Mouse (Mus musculus): Measurements from ENCODE around the gene Kcna2. TPM values are rescaled to one million over a fixed set of nuclear protein-coding genes. Genes with fewer than 3 reads are reported as not detected.
A peak's percentile ranks its signal among the peaks of the same experiment; 100 is the strongest.

The Kcna2 gene
- polyA plus RNA-seq, 1 experiment from 2014 or later = 1.6 TPM

GRCm38 (mm10) chr3:107129251-107129650 lies 28.3 kb downstream of the Kcna2 start:
- H3K9me3 ChIP-seq (replicated peaks; ENCODE audit: control insufficient read depth, low read length, poor library complexity, severe bottlenecking) = no peaks in the 10 kb centered on the region
- no peak for ATAC-seq
- H3K36me3 ChIP-seq (ENCODE audit: control insufficient read depth, insufficient read depth, low read length) = no peaks in the 10 kb centered on the region
- H3K4me3 ChIP-seq (ENCODE audit: low read depth, low read length) = no peak overlapping the region
- H3K27me3 ChIP-seq (ENCODE audit: control insufficient read depth, insufficient read depth, low read depth, low read length) = no peaks in the 10 kb centered on the region
- no peaks in the 10 kb centered on the region for H3K4me1 ChIP-seq (ENCODE audit: control insufficient read depth, insufficient read depth, low read length)
- H3K27ac ChIP-seq (ENCODE audit: low read length) = no peak overlapping the region
- H3K4me2 ChIP-seq (ENCODE audit: low read length) = no peak overlapping the region
- no peak overlapping the region for H3K9ac ChIP-seq (ENCODE audit: low read depth, low read length)
- 61% methylated on average over 2 of the region's 2 CpGs for WGBS

GRCm38 (mm10) chr3:107130661-107131326 lies 29.8 kb downstream of the Kcna2 start:
- Histone ChIP-seq H3K4me2 (ENCODE audit: low read length) (no peak overlapping the region), H3K4me1 (ENCODE audit: control insufficient read depth, insufficient read depth, low read length) (no peaks in the 10 kb centered on the region), H3K4me3 (ENCODE audit: low read depth, low read length) (no peak overlapping the region), H3K9ac (ENCODE audit: low read depth, low read length) (no peak overlapping the region), H3K36me3 (ENCODE audit: control insufficient read depth, insufficient read depth, low read length) (no peaks in the 10 kb centered on the region), H3K27me3 (ENCODE audit: control insufficient read depth, insufficient read depth, low read depth, low read length) (no peaks in the 10 kb centered on the region), H3K9me3 (replicated peaks; ENCODE audit: control insufficient read depth, low read length, poor library complexity, severe bottlenecking) (no peaks in the 10 kb centered on the region), H3K27ac (ENCODE audit: low read length) (no peak overlapping the region)
- 82% methylated on average over 4 of the region's 4 CpGs for WGBS
- no peak for ATAC-seq

GRCm38 (mm10) chr3:107131846-107132245 lies 30.9 kb downstream of the Kcna2 start:
- Histone ChIP-seq H3K4me3 (ENCODE audit: low read depth, low read length) (no peak overlapping the region), H3K27me3 (ENCODE audit: control insufficient read depth, insufficient read depth, low read depth, low read length) (no peaks in the 10 kb centered on the region), H3K9ac (ENCODE audit: low read depth, low read length) (no peak overlapping the region), H3K36me3 (ENCODE audit: control insufficient read depth, insufficient read depth, low read length) (no peaks in the 10 kb centered on the region), H3K4me2 (ENCODE audit: low read length) (no peak overlapping the region), H3K27ac (ENCODE audit: low read length) (no peak overlapping the region), H3K9me3 (replicated peaks; ENCODE audit: control insufficient read depth, low read length, poor library complexity, severe bottlenecking) (no peaks in the 10 kb centered on the region), H3K4me1 (ENCODE audit: control insufficient read depth, insufficient read depth, low read length) (no peaks in the 10 kb centered on the region)
- WGBS = 77% methylated on average over 6 of the region's 6 CpGs
- no peak for ATAC-seq

GRCm38 (mm10) chr3:107132651-107133050 lies 31.7 kb downstream of the Kcna2 start:
- Histone ChIP-seq H3K4me2 (ENCODE audit: low read length) (no peak overlapping the region), H3K4me3 (ENCODE audit: low read depth, low read length) (no peak overlapping the region), H3K9ac (ENCODE audit: low read depth, low read length) (no peak overlapping the region), H3K4me1 (ENCODE audit: control insufficient read depth, insufficient read depth, low read length) (no peaks in the 10 kb centered on the region), H3K27ac (ENCODE audit: low read length) (no peak overlapping the region), H3K27me3 (ENCODE audit: control insufficient read depth, insufficient read depth, low read depth, low read length) (no peaks in the 10 kb centered on the region), H3K36me3 (ENCODE audit: control insufficient read depth, insufficient read depth, low read length) (no peaks in the 10 kb centered on the region), H3K9me3 (replicated peaks; ENCODE audit: control insufficient read depth, low read length, poor library complexity, severe bottlenecking) (no peaks in the 10 kb centered on the region)
- WGBS = 58% methylated on average over 6 of the region's 6 CpGs
- no peak for ATAC-seq

- 86% methylated on average over 3 of the region's 3 CpGs for whole genome bisulfite sequencing
- no peak overlapping the region for H3K27ac ChIP-seq (ENCODE audit: low read length)
- no peak overlapping the region for H3K4me3 ChIP-seq (ENCODE audit: low read depth, low read length)
- no peaks in the 10 kb centered on the region for H3K36me3 ChIP-seq (ENCODE audit: control insufficient read depth, insufficient read depth, low read length)
- no peaks in the 10 kb centered on the region for H3K9me3 ChIP-seq (replicated peaks; ENCODE audit: control insufficient read depth, low read length, poor library complexity, severe bottlenecking)
- no peaks in the 10 kb centered on the region for H3K27me3 ChIP-seq (ENCODE audit: control insufficient read depth, insufficient read depth, low read depth, low read length)
- no peak overlapping the region for H3K9ac ChIP-seq (ENCODE audit: low read depth, low read length)
- H3K4me2 ChIP-seq (ENCODE audit: low read length) = no peak overlapping the region
- no peaks in the 10 kb centered on the region for H3K4me1 ChIP-seq (ENCODE audit: control insufficient read depth, insufficient read depth, low read length)
- ATAC-seq = no peak
Observed at GRCm38 (mm10) chr3:107134457-107134856, 33.5 kb downstream of the Kcna2 start.

DNA sequence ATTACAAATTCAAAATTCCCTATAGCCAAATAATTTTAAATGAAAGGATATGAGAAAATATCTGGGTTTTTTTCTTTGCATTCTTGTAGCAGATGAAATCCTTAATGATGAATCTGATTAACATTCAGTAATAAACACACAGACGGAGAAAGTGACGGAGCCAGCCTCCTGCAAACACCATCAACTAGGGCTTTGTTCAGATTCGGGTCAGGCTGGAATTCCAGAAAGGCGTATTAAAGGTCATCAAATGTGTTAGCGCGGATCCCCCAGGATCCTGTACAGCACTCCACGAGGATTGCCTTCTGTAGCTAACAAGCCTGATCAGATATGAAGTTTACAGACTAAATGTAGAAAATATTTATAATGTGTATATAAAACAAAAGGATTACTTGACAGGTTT lies 46.2 kb downstream of the Kcna2 start:
- Histone ChIP-seq H3K4me2 (ENCODE audit: low read length) (no peak overlapping the region), H3K36me3 (ENCODE audit: control insufficient read depth, insufficient read depth, low read length) (no peaks in the 10 kb centered on the region), H3K9me3 (replicated peaks; ENCODE audit: control insufficient read depth, low read length, poor library complexity, severe bottlenecking) (no peaks in the 10 kb centered on the region), H3K9ac (ENCODE audit: low read depth, low read length) (no peak overlapping the region), H3K27me3 (ENCODE audit: control insufficient read depth, insufficient read depth, low read depth, low read length) (no peaks in the 10 kb centered on the region), H3K27ac (ENCODE audit: low read length) (no peak overlapping the region), H3K4me3 (ENCODE audit: low read depth, low read length) (no peak overlapping the region), H3K4me1 (ENCODE audit: control insufficient read depth, insufficient read depth, low read length) (peaks cover 6% of the 10 kb centered on the region; the same call in 1 of the 2 replicates)
- no peak for ATAC-seq
- 50% methylated on average over 7 of the region's 7 CpGs for WGBS

DNA sequence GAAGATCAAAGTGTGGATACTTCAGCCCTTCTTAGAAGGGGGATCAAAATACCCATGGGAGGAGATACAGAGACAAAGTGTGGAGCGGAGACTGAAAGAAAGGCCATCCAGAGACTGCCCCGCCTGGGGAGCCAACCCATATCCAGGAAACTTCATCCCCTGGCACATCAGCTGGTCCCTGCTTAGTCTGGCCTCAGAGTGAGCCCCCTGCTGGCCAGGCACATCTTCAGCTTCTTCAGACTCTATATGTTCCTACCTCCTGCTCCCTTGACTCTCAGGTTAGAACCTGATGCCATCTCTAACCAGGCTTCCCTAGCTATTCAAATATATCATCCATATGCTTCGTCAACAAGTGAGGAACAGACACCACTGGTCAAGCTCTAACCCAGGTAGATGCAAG lies 48.1 kb downstream of the Kcna2 start:
- Histone ChIP-seq H3K4me3 (ENCODE audit: low read depth, low read length) (no peak overlapping the region), H3K36me3 (ENCODE audit: control insufficient read depth, insufficient read depth, low read length) (no peaks in the 10 kb centered on the region), H3K4me2 (ENCODE audit: low read length) (no peak overlapping the region), H3K9ac (ENCODE audit: low read depth, low read length) (no peak overlapping the region), H3K27ac (ENCODE audit: low read length) (no peak overlapping the region), H3K27me3 (ENCODE audit: control insufficient read depth, insufficient read depth, low read depth, low read length) (no peaks in the 10 kb centered on the region), H3K9me3 (replicated peaks; ENCODE audit: control insufficient read depth, low read length, poor library complexity, severe bottlenecking) (no peaks in the 10 kb centered on the region), H3K4me1 (ENCODE audit: control insufficient read depth, insufficient read depth, low read length) (peaks cover 6% of the 10 kb centered on the region; the same call in 1 of the 2 replicates)
- ATAC-seq = no peak
- WGBS = 76% methylated on average over 3 of the region's 3 CpGs

- Histone ChIP-seq H3K36me3 (ENCODE audit: control insufficient read depth, insufficient read depth, low read length) (no peaks in the 10 kb centered on the region), H3K9me3 (replicated peaks; ENCODE audit: control insufficient read depth, low read length, poor library complexity, severe bottlenecking) (no peaks in the 10 kb centered on the region), H3K27ac (ENCODE audit: low read length) (no peak overlapping the region), H3K4me1 (ENCODE audit: control insufficient read depth, insufficient read depth, low read length) (peaks cover 6% of the 10 kb centered on the region; the same call in 1 of the 2 replicates), H3K27me3 (ENCODE audit: control insufficient read depth, insufficient read depth, low read depth, low read length) (no peaks in the 10 kb centered on the region), H3K4me2 (ENCODE audit: low read length) (no peak overlapping the region), H3K9ac (ENCODE audit: low read depth, low read length) (no peak overlapping the region), H3K4me3 (ENCODE audit: low read depth, low read length) (no peak overlapping the region)
- WGBS = 33% methylated on average over 3 of the region's 3 CpGs
- peak; percentile 75; the same call in 1 of the 2 replicates for ATAC-seq
Observed at GRCm38 (mm10) chr3:107150469-107150868, 49.5 kb downstream of the Kcna2 start.

- no peak overlapping the region for H3K4me2 ChIP-seq (ENCODE audit: low read length)
- H3K9me3 ChIP-seq (replicated peaks; ENCODE audit: control insufficient read depth, low read length, poor library complexity, severe bottlenecking) = no peaks in the 10 kb centered on the region
- no peaks in the 10 kb centered on the region for H3K27me3 ChIP-seq (ENCODE audit: control insufficient read depth, insufficient read depth, low read depth, low read length)
- peak; percentile 56; the same call in 1 of the 2 replicates for ATAC-seq
- no peaks in the 10 kb centered on the region for H3K36me3 ChIP-seq (ENCODE audit: control insufficient read depth, insufficient read depth, low read length)
- H3K4me3 ChIP-seq (ENCODE audit: low read depth, low read length) = no peak overlapping the region
- H3K4me1 ChIP-seq (ENCODE audit: control insufficient read depth, insufficient read depth, low read length) = peaks cover 6% of the 10 kb centered on the region; the same call in 1 of the 2 replicates
- no peak overlapping the region for H3K27ac ChIP-seq (ENCODE audit: low read length)
- H3K9ac ChIP-seq (ENCODE audit: low read depth, low read length) = no peak overlapping the region
- 24% methylated on average over 7 of the region's 7 CpGs for WGBS
Observed at GRCm38 (mm10) chr3:107150872-107151540, 50.1 kb downstream of the Kcna2 start.
